Mouse (Mus musculus) liver (tissue): ENCODE results near the gene Gamt.

ENCODE experiments used
- DNase-seq: peaks from one replicate; pipeline ENCODE4 v3.0.0-alpha.2; 2020; ENCODE audit warnings: mixed read lengths

The Gamt gene

GRCm38 (mm10) chr10:80285222-80286070, 24.6 kb upstream of the Gamt start:
- no peak for DNase-seq

- DNase-seq = no peak
These were observed 21.9 kb upstream of the Gamt start for GRCm38 (mm10) chr10:80282481-80283441.

DNA sequence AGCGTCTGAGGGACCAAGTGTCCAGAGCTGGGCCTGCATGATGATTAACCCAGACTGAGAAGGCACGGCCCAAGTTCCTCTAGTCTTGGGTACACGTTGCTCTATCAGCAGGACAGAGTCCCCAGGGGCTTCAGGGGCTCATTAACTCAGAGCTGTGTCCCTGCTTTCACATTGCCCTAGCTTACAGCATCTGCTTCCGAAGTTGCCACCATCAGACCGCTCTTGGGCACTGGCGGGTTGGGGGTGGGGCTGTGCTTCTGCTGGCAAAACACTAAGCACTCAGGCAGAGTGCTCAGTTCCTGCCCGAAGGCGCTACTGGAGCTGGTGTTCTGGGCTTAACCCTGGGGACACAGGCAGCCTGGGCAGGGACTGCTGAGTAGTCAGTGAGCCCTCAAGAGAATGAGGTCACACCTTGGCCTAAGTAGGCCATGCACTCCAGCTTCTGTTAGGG, 21.1 kb upstream of the Gamt start:
- DNase-seq = no peak

GRCm38 (mm10) chr10:80281304-80281703, 20.5 kb upstream of the Gamt start:
- DNase-seq = no peak

DNA sequence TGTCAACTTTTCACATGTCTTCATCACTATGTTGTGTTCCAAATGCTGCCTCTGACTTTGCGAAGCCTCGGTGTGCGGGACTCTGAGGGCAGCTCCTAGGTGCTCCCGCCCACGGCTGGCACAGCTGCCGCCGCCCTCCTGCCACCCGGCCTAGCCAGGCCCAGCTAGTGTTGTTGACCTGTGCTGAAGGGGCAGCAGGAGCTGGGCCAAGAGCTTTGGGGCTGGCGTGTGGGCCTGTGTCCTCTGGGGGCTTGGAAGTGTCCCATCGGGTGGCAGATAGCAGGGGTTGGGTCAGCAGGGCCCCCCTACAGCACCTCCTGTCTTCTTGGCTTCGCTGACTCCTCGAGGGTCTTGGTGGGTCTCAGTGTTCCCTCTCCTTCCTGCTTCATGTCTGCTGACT, 18.5 kb upstream of the Gamt start:
- no peak for DNase-seq

GRCm38 (mm10) chr10:80278390-80278789, 17.6 kb upstream of the Gamt start:
- no peak for DNase-seq

DNA sequence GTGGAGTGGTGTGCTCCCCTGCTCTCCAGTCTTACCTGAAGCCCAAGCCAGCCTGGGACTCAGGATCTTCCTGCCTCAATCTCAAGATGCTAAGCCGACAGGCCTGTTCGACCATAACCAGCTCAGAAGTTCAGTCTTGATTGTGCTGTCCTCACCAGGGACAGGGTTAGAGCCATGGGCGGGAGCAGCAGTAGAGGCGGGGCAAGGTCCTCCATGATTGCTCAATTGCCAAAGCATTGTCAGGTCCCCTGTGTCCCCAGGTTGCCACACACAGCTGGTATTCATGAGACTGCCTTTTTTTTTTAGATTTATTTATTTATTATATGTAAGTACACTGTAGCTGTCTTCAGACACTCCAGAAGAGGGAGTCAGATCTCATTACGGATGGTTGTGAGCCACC, 15.4 kb upstream of the Gamt start:
- no peak for DNase-seq

DNA sequence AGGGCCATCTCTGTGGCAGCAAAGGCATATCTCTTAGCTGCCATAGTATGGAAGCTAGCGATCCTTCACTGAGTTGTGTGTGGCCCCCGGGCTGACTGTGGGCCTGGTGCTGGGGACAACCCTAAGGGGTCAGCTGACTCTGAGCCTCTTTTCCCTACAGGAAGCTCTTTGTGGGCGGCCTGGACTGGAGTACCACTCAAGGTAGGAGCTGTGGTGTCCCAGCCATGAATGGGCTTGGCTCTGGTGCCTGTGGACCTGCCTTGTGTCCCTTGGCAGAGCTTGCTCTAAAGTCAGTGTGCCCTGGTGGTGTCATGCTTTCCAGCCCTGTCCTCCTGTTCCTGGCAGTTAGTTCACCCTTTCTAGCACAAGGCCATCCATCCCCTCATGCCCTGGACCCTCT, 13.0 kb upstream of the Gamt start:
- DNase-seq = no peak

GRCm38 (mm10) chr10:80271870-80272585, 11.2 kb upstream of the Gamt start:
- DNase-seq = peak; percentile 82

DNA sequence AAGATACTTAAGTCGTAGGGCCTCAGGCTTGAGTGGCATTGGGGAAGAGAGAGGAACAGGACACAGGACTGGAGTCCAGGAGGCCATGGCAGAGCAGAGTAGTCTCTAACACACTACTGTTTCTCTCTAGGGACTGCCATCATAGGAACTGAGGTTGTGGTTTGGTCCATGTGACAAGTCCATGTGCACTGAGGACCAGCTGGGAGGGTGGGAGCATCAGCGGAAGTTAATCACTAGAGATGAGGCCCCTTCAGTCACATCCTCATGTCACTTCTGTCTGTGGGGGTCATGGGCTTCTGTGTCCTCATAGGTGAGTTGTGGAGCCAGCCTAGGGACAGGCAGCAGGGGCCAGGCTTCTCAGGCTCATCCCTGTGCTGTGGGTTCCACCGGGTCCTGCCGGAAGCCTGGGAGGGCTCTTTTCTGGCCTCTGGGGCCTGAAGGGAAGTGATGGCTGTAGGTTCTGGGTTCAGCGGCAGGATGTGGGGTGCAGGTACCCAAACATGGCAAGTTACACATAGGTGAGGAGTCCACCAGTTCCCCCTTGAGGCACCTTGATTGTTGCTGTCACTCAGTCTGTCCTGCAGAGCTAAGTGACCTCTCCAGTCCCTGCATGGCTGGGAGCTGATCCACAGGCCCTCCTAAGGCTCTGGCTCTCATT, 10.5 kb upstream of the Gamt start:
- DNase-seq = no peak

DNA sequence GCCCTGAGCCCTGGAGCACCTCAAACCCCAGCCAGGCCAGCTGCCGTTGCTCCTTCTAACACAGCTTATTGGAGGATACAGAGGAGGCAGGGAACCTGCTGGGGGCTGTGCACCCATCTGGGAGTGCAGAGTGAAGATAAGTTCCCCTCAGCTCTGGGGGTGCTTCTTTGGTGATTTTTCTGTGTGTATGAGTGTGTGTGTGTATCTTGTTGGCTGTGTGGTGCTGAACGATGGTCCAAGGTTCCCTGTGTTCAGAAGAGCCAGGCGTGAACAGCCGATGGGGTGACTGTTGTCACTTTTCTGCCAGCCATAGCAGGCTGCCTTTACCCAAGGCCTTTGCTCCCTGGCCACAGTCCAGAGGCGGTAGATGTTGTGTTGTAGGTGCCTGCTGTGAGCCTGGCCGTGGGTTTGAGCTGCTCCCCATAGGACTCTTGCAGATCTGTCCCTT, 9.9 kb upstream of the Gamt start:
- DNase-seq = peak; percentile 73

DNA sequence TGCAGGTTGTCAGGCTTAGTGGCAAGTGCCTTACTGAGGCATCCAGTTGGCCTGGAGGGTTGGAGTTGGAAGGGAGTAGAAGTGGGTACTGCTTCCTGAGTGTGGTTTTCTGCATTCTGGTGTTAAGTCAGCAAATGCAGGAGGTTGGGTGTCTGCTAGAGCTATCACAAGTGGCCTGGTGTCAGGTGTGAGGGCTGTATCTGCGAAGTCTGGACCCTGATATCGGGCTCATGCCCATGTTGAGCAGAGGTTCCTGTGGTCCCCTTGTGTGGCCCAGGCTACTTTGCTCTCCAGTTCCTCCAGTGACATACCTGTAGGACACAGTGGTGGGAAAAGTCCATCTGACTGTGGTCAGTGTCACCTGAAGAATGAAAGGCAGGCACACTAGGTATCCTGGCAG, 9.3 kb upstream of the Gamt start:
- DNase-seq = peak; percentile 46

DNA sequence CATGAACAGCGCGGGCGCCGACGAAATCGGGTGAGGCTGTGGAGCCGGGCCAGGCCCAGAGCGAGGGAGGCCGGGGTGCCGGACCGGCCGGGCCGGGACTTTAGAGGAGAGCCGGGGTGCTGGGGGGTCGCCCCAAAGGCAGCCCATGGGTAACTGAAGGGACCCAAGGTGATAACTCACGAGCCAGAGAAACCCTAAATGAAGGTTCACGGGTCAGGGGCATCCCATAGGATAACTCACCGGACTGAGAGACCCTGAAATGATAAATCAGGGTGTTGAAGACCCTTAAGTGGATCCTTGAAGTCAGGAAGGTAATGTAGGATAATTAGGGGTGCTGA, 4.3 kb upstream of the Gamt start:
- no peak for DNase-seq

- DNase-seq = peak; percentile 100
These were observed 3.7 kb upstream of the Gamt start for GRCm38 (mm10) chr10:80264341-80265148.

GRCm38 (mm10) chr10:80262776-80263365, 2.1 kb upstream of the Gamt start:
- DNase-seq = no peak

- no peak for DNase-seq
These were observed 1.4 kb upstream of the Gamt start for GRCm38 (mm10) chr10:80262169-80262568.

- DNase-seq = peak; percentile 99
These were observed 765 bp upstream of the Gamt start for GRCm38 (mm10) chr10:80261585-80261968.

- DNase-seq = peak; percentile 64
These were observed 761 bp downstream of the Gamt start for GRCm38 (mm10) chr10:80259861-80260641.

- DNase-seq = no peak
These were observed 1.4 kb downstream of the Gamt start for GRCm38 (mm10) chr10:80259463-80259805.

- DNase-seq = no peak
These were observed 1.9 kb downstream of the Gamt start for GRCm38 (mm10) chr10:80258752-80259462.
